Mouse (Mus musculus) urinary bladder, postnatal 10 days (tissue): ENCODE measurements around the gene Ablim1.

ENCODE experiments used
- DNase-seq: peaks from one replicate; pipeline ENCODE4 v3.0.0; 2022; ENCODE audit warnings: low spot score

The Ablim1 gene

GRCm38 (mm10) chr19:57009653-57010052, 305.1 kb downstream of the Ablim1 start:
- no peak for DNase-seq

- DNase-seq = peak; percentile 21
Measured at GRCm38 (mm10) chr19:57007781-57008710, 306.7 kb downstream of the Ablim1 start, which contains the start of gene Afap1l2. Gene Afap1l2, minus strand, starts transcription at chr19:57008228.

- no peak for DNase-seq
Measured at GRCm38 (mm10) chr19:57007291-57007690, 307.4 kb downstream of the Ablim1 start.

- DNase-seq = no peak
Measured at GRCm38 (mm10) chr19:57006841-57007240, 307.9 kb downstream of the Ablim1 start.

GRCm38 (mm10) chr19:57005062-57005461, 309.7 kb downstream of the Ablim1 start:
- no peak for DNase-seq

GRCm38 (mm10) chr19:57003460-57003810, 311.3 kb downstream of the Ablim1 start:
- no peak for DNase-seq

- DNase-seq = no peak
Measured at GRCm38 (mm10) chr19:57002741-57003459, 311.8 kb downstream of the Ablim1 start.

- no peak for DNase-seq
Measured at GRCm38 (mm10) chr19:57001926-57002325, 312.8 kb downstream of the Ablim1 start.

- DNase-seq = no peak
Measured at GRCm38 (mm10) chr19:57000592-57000991, 314.1 kb downstream of the Ablim1 start.

- DNase-seq = no peak
Measured at GRCm38 (mm10) chr19:56999781-57000180, 314.9 kb downstream of the Ablim1 start.

- DNase-seq = no peak
Measured at GRCm38 (mm10) chr19:56998910-56999309, 315.8 kb downstream of the Ablim1 start.

- no peak for DNase-seq
Measured at GRCm38 (mm10) chr19:56998331-56998730, 316.4 kb downstream of the Ablim1 start.

GRCm38 (mm10) chr19:56997164-56997599, 317.5 kb downstream of the Ablim1 start:
- no peak for DNase-seq

- no peak for DNase-seq
Measured at GRCm38 (mm10) chr19:56995441-56995840, 319.3 kb downstream of the Ablim1 start.

GRCm38 (mm10) chr19:56994653-56995052, 320.1 kb downstream of the Ablim1 start:
- no peak for DNase-seq

GRCm38 (mm10) chr19:56993763-56994162, 321.0 kb downstream of the Ablim1 start:
- no peak for DNase-seq

- no peak for DNase-seq
Measured at GRCm38 (mm10) chr19:56992978-56993545, 321.7 kb downstream of the Ablim1 start.

GRCm38 (mm10) chr19:56990367-56991111, 324.2 kb downstream of the Ablim1 start:
- DNase-seq = no peak

- DNase-seq = no peak
Measured at GRCm38 (mm10) chr19:56989171-56989570, 325.5 kb downstream of the Ablim1 start.

GRCm38 (mm10) chr19:56984229-56984628, 330.5 kb downstream of the Ablim1 start:
- no peak for DNase-seq

GRCm38 (mm10) chr19:56983757-56984156, 331.0 kb downstream of the Ablim1 start:
- DNase-seq = no peak
